In genomic region chr15:99094631-99095270, GRCm38 (mm10) we compare ENCODE assay signal across 9 mouse cellular contexts. TPM values are rescaled to one million over a fixed set of nuclear protein-coding genes. Genes with fewer than 3 reads are reported as not detected.
DNase-seq lines count a peak whose midpoint lies in the region; ATAC-seq and TF ChIP-seq lines count a peak whose summit lies in the region.
"Had no signal": no experiment of that assay in that cellular context is flagged by ENCODE, and none has a peak within 500 bp of the region (broad histone marks: within the 10 kb centered on the region; RNA-seq: fewer than 3 reads in every experiment).

No protein-coding gene starts in this region.

- no peaks in the 10 kb centered on the region for H3K36me3 ChIP-seq in kidney, embryonic 16.5 days (ENCODE audit: insufficient read depth, low read length)
- H3K36me3 ChIP-seq in forebrain, embryonic 14.5 days (ENCODE audit: control insufficient read depth, insufficient read depth, low read length) = no peaks in the 10 kb centered on the region
- H3K36me3 ChIP-seq in midbrain, embryonic 11.5 days (ENCODE audit: control insufficient read depth, insufficient read depth, low read length) = no peaks in the 10 kb centered on the region
- H3K36me3 ChIP-seq: G1E had no signal

- H3K27me3 ChIP-seq in kidney, embryonic 16.5 days (ENCODE audit: insufficient read depth, low read length) = peaks cover 72% of the 10 kb centered on the region
- H3K27me3 ChIP-seq in forebrain, embryonic 14.5 days (replicated peaks; ENCODE audit: control insufficient read depth, insufficient read depth, low read length) = peaks cover 57% of the 10 kb centered on the region
- H3K27me3 ChIP-seq in midbrain, embryonic 11.5 days (ENCODE audit: control insufficient read depth, insufficient read depth, low read length) = peaks cover 77% of the 10 kb centered on the region

- TF ChIP-seq POLR2A in brain, embryonic 14.5 days (IDR thresholded peaks at IDR 0.05; ENCODE audit: borderline replicate concordance, extremely low read depth, insufficient read depth, insufficient read length, poor library complexity, severe bottlenecking) = no peak

- H3K9me3 ChIP-seq in kidney, embryonic 16.5 days (ENCODE audit: low read length) = no peaks in the 10 kb centered on the region
- no peaks in the 10 kb centered on the region for H3K9me3 ChIP-seq in forebrain, embryonic 14.5 days (replicated peaks; ENCODE audit: control insufficient read depth, low read length)
- no peaks in the 10 kb centered on the region for H3K9me3 ChIP-seq in midbrain, embryonic 11.5 days (ENCODE audit: control insufficient read depth, low read length)
- H3K9me3 ChIP-seq: G1E had no signal

- peak; percentile 3; the same call in 1 of the 2 replicates for TF ChIP-seq CTCF in brain, embryonic 14.5 days (IDR thresholded peaks at IDR 0.05; ENCODE audit: borderline replicate concordance, extremely low read depth, insufficient read depth, insufficient read length)

- H3K4me3 ChIP-seq in kidney, embryonic 16.5 days (ENCODE audit: low read length) = peak overlapping the region; percentile 19
- no peak overlapping the region for H3K4me3 ChIP-seq in forebrain, embryonic 14.5 days (ENCODE audit: low read depth, low read length)
- H3K4me3 ChIP-seq in midbrain, embryonic 11.5 days (ENCODE audit: low read depth, low read length) = no peak overlapping the region

- under 1% methylated on average over 27 of the region's 27 CpGs for WGBS in kidney, embryonic 16.5 days
- WGBS in forebrain, embryonic 14.5 days = under 1% methylated on average over 27 of the region's 27 CpGs
- WGBS in midbrain, embryonic 11.5 days = 2% methylated on average over 26 of the region's 27 CpGs

- no peak overlapping the region for H3K9ac ChIP-seq in kidney, embryonic 16.5 days (replicated peaks; ENCODE audit: low read length)
- no peak overlapping the region for H3K9ac ChIP-seq in forebrain, embryonic 14.5 days (ENCODE audit: low read length)
- no peak overlapping the region for H3K9ac ChIP-seq in midbrain, embryonic 11.5 days (ENCODE audit: low read length)

- peak overlapping the region; percentile 39 for H3K4me2 ChIP-seq in kidney, embryonic 16.5 days (replicated peaks; ENCODE audit: low read depth, low read length)
- peak overlapping the region; percentile 25; the same call in 1 of the 2 replicates for H3K4me2 ChIP-seq in forebrain, embryonic 14.5 days (ENCODE audit: low read length)
- H3K4me2 ChIP-seq in midbrain, embryonic 11.5 days = peak overlapping the region; percentile 7

- peak; percentile 43; the same call in 1 of the 2 replicates for ATAC-seq in kidney, embryonic 16.5 days (ENCODE audit: low FRiP score, low TSS enrichment)
- peak; percentile 61 for ATAC-seq in forebrain, embryonic 14.5 days
- 0 out of 2 replicates have a peak, but pooled peaks have one; percentile 4 for ATAC-seq in midbrain, embryonic 11.5 days (ENCODE audit: low FRiP score)

- no peak for DNase-seq in kidney, postnatal 36 days
- peak; percentile 89 for DNase-seq in brain, embryonic 14.5 days (ENCODE audit: low read depth)
- DNase-seq in forebrain, embryonic 14.5 days (ENCODE audit: low spot score) = peak; percentile 77
- peak; percentile 91 for DNase-seq in midbrain, embryonic 11.5 days (ENCODE audit: low spot score, missing footprints)
- DNase-seq in adrenal gland, adult 2 months = no peak
- no peak for DNase-seq in gastrocnemius, postnatal 36 days
- DNase-seq in urinary bladder, adult 2 months (ENCODE audit: low spot score) = no peak

- H3K4me1 ChIP-seq in kidney, embryonic 16.5 days (ENCODE audit: insufficient read depth, low read length) = peaks cover 57% of the 10 kb centered on the region
- peaks cover 37% of the 10 kb centered on the region for H3K4me1 ChIP-seq in forebrain, embryonic 14.5 days (ENCODE audit: control insufficient read depth, insufficient read depth, low read length)
- peaks cover 45% of the 10 kb centered on the region for H3K4me1 ChIP-seq in midbrain, embryonic 11.5 days (ENCODE audit: control insufficient read depth, insufficient read depth, low read length)

- intact Hi-C loops in gastrocnemius, postnatal 36 days (cut with DNase I) = no loop called here

- H3K27ac ChIP-seq in kidney, embryonic 16.5 days (ENCODE audit: low read length) = peak overlapping the region; percentile 54
- H3K27ac ChIP-seq in forebrain, embryonic 14.5 days (ENCODE audit: low read depth, low read length) = no peak overlapping the region
- H3K27ac ChIP-seq in midbrain, embryonic 11.5 days (ENCODE audit: low read depth, low read length) = no peak overlapping the region; the same call in 1 of the 2 replicates

RNA-seq across cellular contexts. Expression of gene Dnajc22, which starts 1.8 kb away (rescaled TPM):
- 8.0 and 10.0 TPM in 2 replicates for polyA plus RNA-seq in kidney, embryonic 16.5 days (2015; fragmentation: Nextera tagmentation; extraction: Ambion mirVana)
- polyA plus RNA-seq in brain, embryonic 14.5 days (2012; rRNA removed) = 0.82 and 0.92 TPM in 2 replicates
- polyA plus RNA-seq in forebrain, embryonic 14.5 days (2014; fragmentation: Nextera tagmentation; extraction: Ambion mirVana) = 0.14 and 0.36 TPM in 2 replicates
- 0.46 and 0.50 TPM in 2 replicates for polyA plus RNA-seq in midbrain, embryonic 11.5 days (2014; fragmentation: Nextera tagmentation; extraction: Ambion mirVana)
- total RNA-seq in adrenal gland, adult 2 months (2021) = 1 to 10 TPM; 3.2 to 4.4 TPM
- polyA plus RNA-seq in adrenal gland, adult 2 months (2012; rRNA removed) = 0.29 and 0.31 TPM in 2 replicates
- total RNA-seq in gastrocnemius, postnatal 36 days (2021) = under 1 TPM in 1 of 2 experiments, not detected in 1; 0.27 TPM
- 0.10 TPM in 1 of 2 replicates, not detected in the other for polyA plus RNA-seq in urinary bladder, adult 2 months (2012; rRNA removed)
- polyA plus RNA-seq: G1E had no signal

RNA-seq across cellular contexts. Expression of gene C1ql4, which starts 7.1 kb away (rescaled TPM):
- polyA plus RNA-seq in kidney, embryonic 16.5 days (2015; fragmentation: Nextera tagmentation; extraction: Ambion mirVana) = 0.94 and 1.2 TPM in 2 replicates
- 7.0 and 15.6 TPM in 2 replicates for polyA plus RNA-seq in brain, embryonic 14.5 days (2012; rRNA removed)
- not detected in 2 replicates for polyA plus RNA-seq in forebrain, embryonic 14.5 days (2014; fragmentation: Nextera tagmentation; extraction: Ambion mirVana)
- polyA plus RNA-seq in midbrain, embryonic 11.5 days (2014; fragmentation: Nextera tagmentation; extraction: Ambion mirVana) = 5.0 and 6.2 TPM in 2 replicates
- not detected for total RNA-seq in adrenal gland, adult 2 months (2021)
- polyA plus RNA-seq in adrenal gland, adult 2 months (2012; rRNA removed) = not detected in 2 replicates
- total RNA-seq in gastrocnemius, postnatal 36 days (2021) = not detected
- not detected in 2 replicates for polyA plus RNA-seq in urinary bladder, adult 2 months (2012; rRNA removed)
- total RNA-seq: G1E had no signal
- polyA plus RNA-seq: G1E had no signal

RNA-seq across cellular contexts. Expression of gene Troap, which starts 20.4 kb away (rescaled TPM):
- polyA plus RNA-seq in kidney, embryonic 16.5 days (2015; fragmentation: Nextera tagmentation; extraction: Ambion mirVana) = 35.8 and 45.8 TPM in 2 replicates
- polyA plus RNA-seq in brain, embryonic 14.5 days (2012; rRNA removed) = 12.1 and 27.9 TPM in 2 replicates
- 11.0 and 13.6 TPM in 2 replicates for polyA plus RNA-seq in forebrain, embryonic 14.5 days (2014; fragmentation: Nextera tagmentation; extraction: Ambion mirVana)
- polyA plus RNA-seq in midbrain, embryonic 11.5 days (2014; fragmentation: Nextera tagmentation; extraction: Ambion mirVana) = 19.7 and 27.2 TPM in 2 replicates
- under 1 TPM; 0.73 to 0.78 TPM for total RNA-seq in adrenal gland, adult 2 months (2021)
- polyA plus RNA-seq in adrenal gland, adult 2 months (2012; rRNA removed) = 2.8 and 5.2 TPM in 2 replicates
- total RNA-seq in gastrocnemius, postnatal 36 days (2021) = under 1 TPM; 0.62 to 0.69 TPM
- polyA plus RNA-seq in urinary bladder, adult 2 months (2012; rRNA removed) = 0.78 and 1.5 TPM in 2 replicates

RNA-seq across cellular contexts. Expression of gene Spats2, which starts 31.0 kb away (rescaled TPM):
- polyA plus RNA-seq in kidney, embryonic 16.5 days (2015; fragmentation: Nextera tagmentation; extraction: Ambion mirVana) = 42.1 and 42.9 TPM in 2 replicates
- 47.3 and 50.4 TPM in 2 replicates for polyA plus RNA-seq in brain, embryonic 14.5 days (2012; rRNA removed)
- polyA plus RNA-seq in forebrain, embryonic 14.5 days (2014; fragmentation: Nextera tagmentation; extraction: Ambion mirVana) = 38.6 and 39.0 TPM in 2 replicates
- polyA plus RNA-seq in midbrain, embryonic 11.5 days (2014; fragmentation: Nextera tagmentation; extraction: Ambion mirVana) = 58.8 and 65.6 TPM in 2 replicates
- total RNA-seq in adrenal gland, adult 2 months (2021) = 10 to 100 TPM; 14.0 to 15.6 TPM
- 5.6 and 7.6 TPM in 2 replicates for polyA plus RNA-seq in adrenal gland, adult 2 months (2012; rRNA removed)
- total RNA-seq in gastrocnemius, postnatal 36 days (2021) = 1 to 10 TPM; 3.8 to 3.9 TPM
- 14.2 and 14.3 TPM in 2 replicates for polyA plus RNA-seq in urinary bladder, adult 2 months (2012; rRNA removed)
- polyA plus RNA-seq: G1E had no signal

RNA-seq across cellular contexts. Expression of gene Prph, which starts 39.8 kb away (rescaled TPM):
- 3.3 and 5.8 TPM in 2 replicates for polyA plus RNA-seq in kidney, embryonic 16.5 days (2015; fragmentation: Nextera tagmentation; extraction: Ambion mirVana)
- polyA plus RNA-seq in brain, embryonic 14.5 days (2012; rRNA removed) = 14.0 and 47.0 TPM in 2 replicates
- 0.84 and 1.0 TPM in 2 replicates for polyA plus RNA-seq in forebrain, embryonic 14.5 days (2014; fragmentation: Nextera tagmentation; extraction: Ambion mirVana)
- 3.6 and 4.8 TPM in 2 replicates for polyA plus RNA-seq in midbrain, embryonic 11.5 days (2014; fragmentation: Nextera tagmentation; extraction: Ambion mirVana)
- total RNA-seq in adrenal gland, adult 2 months (2021) = under 1 TPM; 0.43 to 0.86 TPM
- 2.4 and 8.5 TPM in 2 replicates for polyA plus RNA-seq in adrenal gland, adult 2 months (2012; rRNA removed)
- total RNA-seq in gastrocnemius, postnatal 36 days (2021) = 1 to 10 TPM in 1 of 2 experiments, under 1 TPM in 1; 0.42 to 1.2 TPM
- polyA plus RNA-seq in urinary bladder, adult 2 months (2012; rRNA removed) = 6.4 and 7.1 TPM in 2 replicates
- total RNA-seq: G1E had no signal
- polyA plus RNA-seq: G1E had no signal

Comparison
In these comparisons a context has a peak if more than half of its experiments do, and no peak if none do; other contexts are left out.
1. ATAC-seq: peak in every context shown above with its lines; median percentile 61 in forebrain, embryonic 14.5 days; 43 in kidney, embryonic 16.5 days; 4 in midbrain, embryonic 11.5 days.
2. DNase-seq: peak in brain, embryonic 14.5 days (single experiment), forebrain, embryonic 14.5 days (single experiment) and midbrain, embryonic 11.5 days (single experiment); none in kidney, postnatal 36 days (0 of 2), adrenal gland, adult 2 months (single experiment), gastrocnemius, postnatal 36 days (0 of 2) and urinary bladder, adult 2 months (single experiment).
3. Peak in every context shown above with its lines, with median percentiles within 50 percentile points of each other: H3K4me2 ChIP-seq.